Mouse (Mus musculus): Measurements from ENCODE around the gene Aldh3b1. TPM values are rescaled to one million over a fixed set of nuclear protein-coding genes. Genes with fewer than 3 reads are reported as not detected.
"Not testable (repeated sequence)": the region's sequence is repeated elsewhere in the genome, so short reads cannot be mapped to it uniquely, and the experiment has no call there.

Gene Aldh3b1
- 16.1 and 17.4 TPM in 2 replicates for polyA plus RNA-seq (2015; fragmentation: Nextera tagmentation; extraction: Ambion mirVana)

DNA sequence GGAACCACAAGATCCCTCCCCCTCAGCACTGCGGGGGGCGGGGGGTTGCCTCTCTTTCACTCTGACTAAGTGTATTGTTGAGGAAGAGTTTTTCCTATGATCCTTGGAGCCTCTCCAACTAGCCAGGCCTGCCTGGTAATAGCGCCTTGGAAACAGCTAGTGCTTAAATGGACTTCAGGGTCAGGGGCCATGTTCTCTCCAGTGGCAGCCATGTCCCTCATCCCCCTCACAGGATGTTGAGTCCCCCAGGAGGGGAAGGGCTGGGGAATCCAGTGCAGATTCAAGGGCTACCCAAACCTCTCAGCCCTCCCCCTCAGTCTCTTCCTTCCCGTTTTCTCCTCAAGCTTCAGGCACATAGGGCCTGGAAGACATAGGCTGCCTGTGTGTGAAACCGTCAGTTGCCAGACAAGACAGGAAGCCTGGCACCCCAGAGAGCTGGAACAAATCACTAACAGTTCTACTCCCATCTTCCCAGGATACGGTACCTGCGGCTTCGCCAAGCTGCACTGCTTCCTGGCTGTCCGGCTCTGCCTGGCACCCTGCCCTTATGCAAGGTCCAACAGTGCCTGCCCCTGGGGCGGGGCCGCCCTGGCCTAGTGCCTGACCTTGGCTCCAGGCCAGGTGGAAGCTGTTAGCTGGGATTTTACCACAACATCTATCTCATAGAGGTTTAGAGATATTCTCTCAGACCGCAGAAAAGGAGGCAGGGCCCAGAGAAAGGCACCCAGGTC, at the start of gene Aldh3b1:
Aldh3b1 (minus strand) TSS at position 598 of the 731 bp plus-strand sequence.
- H3K4me2 ChIP-seq (replicated peaks; ENCODE audit: low read depth) = peak within 1 kb of the TSS; percentile 51
- no peaks in the 10 kb centered on the region; the same call in 1 of the 2 replicates for H3K36me3 ChIP-seq (ENCODE audit: control insufficient read depth, insufficient read depth)
- 30% methylated on average over 12 of the region's 12 CpGs for WGBS
- H3K27me3 ChIP-seq (replicated peaks; ENCODE audit: control insufficient read depth, insufficient read depth, low read length) = no peaks in the 10 kb centered on the region
- ATAC-seq = peak; percentile 65
- H3K27ac ChIP-seq (ENCODE audit: low read depth, low read length) = peak within 1 kb of the TSS; percentile 55
- no peaks in the 10 kb centered on the region for H3K9me3 ChIP-seq (ENCODE audit: control insufficient read depth)
- H3K4me1 ChIP-seq (replicated peaks; ENCODE audit: control insufficient read depth, insufficient read depth, low read length) = peaks cover 15% of the 10 kb centered on the region; the same call in 1 of the 2 replicates
- TF ChIP-seq CTCF (IDR thresholded peaks at IDR 0.05; ENCODE audit: low read depth) = no peak
- H3K4me3 ChIP-seq (ENCODE audit: low read depth, low read length) = no peak within 1 kb of the TSS
- H3K9ac ChIP-seq (ENCODE audit: low read depth, low read length) = no peak within 1 kb of the TSS

DNA sequence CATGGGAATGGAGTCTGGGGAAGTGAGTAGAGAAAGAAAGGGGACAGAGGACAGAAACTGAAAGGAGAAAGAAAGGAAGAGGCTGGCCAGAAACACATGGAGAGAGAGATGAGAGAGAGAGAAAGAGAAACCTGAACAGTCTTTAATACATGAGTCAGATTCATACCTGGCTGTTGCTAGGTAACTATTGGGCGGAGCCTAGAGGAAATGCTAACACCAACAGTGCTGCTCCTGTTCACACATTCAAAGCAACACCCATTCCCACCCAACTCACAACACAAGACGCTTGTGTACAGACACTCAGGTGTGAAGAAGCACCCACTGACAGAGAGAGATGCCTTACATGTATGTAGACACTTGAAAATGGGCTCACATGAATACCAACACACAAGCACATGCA, 46.3 kb upstream of the Aldh3b1 start:
- 54% methylated on average over 2 of the region's 2 CpGs for WGBS
- ATAC-seq = no peak
- Histone ChIP-seq H3K9ac (ENCODE audit: low read depth, low read length) (no peak overlapping the region), H3K4me3 (ENCODE audit: low read depth, low read length) (no peak overlapping the region), H3K4me1 (replicated peaks; ENCODE audit: control insufficient read depth, insufficient read depth, low read length) (no peaks in the 10 kb centered on the region; the same call in 1 of the 2 replicates), H3K27me3 (replicated peaks; ENCODE audit: control insufficient read depth, insufficient read depth, low read length) (no peaks in the 10 kb centered on the region), H3K4me2 (replicated peaks; ENCODE audit: low read depth) (no peak overlapping the region), H3K9me3 (ENCODE audit: control insufficient read depth) (no peaks in the 10 kb centered on the region), H3K27ac (ENCODE audit: low read depth, low read length) (no peak overlapping the region), H3K36me3 (ENCODE audit: control insufficient read depth, insufficient read depth) (no peaks in the 10 kb centered on the region)
- TF ChIP-seq CTCF (IDR thresholded peaks at IDR 0.05; ENCODE audit: low read depth) = no peak

DNA sequence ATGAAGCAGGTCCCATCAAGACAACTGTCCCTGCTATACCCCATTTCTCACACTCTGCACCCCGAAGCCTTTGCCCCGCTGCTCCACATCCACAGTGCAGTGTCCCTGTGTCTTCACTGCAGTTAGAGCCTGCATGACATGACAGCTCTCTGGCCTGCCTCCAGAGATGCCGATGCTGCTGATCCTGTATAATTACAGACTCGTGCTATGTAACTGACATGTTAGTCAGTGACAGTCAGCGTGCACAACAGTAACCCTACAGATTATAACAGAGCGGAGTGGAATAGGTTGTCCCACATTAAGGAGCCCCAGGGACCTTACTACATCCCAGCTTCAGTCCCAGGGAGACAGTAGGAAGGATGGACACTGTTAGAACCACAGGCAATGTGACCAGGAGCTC, 45.0 kb upstream of the Aldh3b1 start:
- H3K9ac ChIP-seq (ENCODE audit: low read depth, low read length); ATAC-seq; H3K27ac ChIP-seq (ENCODE audit: low read depth, low read length); H3K4me3 ChIP-seq (ENCODE audit: low read depth, low read length); H3K4me1 ChIP-seq (replicated peaks; ENCODE audit: control insufficient read depth, insufficient read depth, low read length); H3K9me3 ChIP-seq (ENCODE audit: control insufficient read depth); H3K4me2 ChIP-seq (replicated peaks; ENCODE audit: low read depth); H3K27me3 ChIP-seq (replicated peaks; ENCODE audit: control insufficient read depth, insufficient read depth, low read length); H3K36me3 ChIP-seq (ENCODE audit: control insufficient read depth, insufficient read depth): not testable (repeated sequence)
- 84% methylated on average over 6 of the region's 6 CpGs for WGBS

DNA sequence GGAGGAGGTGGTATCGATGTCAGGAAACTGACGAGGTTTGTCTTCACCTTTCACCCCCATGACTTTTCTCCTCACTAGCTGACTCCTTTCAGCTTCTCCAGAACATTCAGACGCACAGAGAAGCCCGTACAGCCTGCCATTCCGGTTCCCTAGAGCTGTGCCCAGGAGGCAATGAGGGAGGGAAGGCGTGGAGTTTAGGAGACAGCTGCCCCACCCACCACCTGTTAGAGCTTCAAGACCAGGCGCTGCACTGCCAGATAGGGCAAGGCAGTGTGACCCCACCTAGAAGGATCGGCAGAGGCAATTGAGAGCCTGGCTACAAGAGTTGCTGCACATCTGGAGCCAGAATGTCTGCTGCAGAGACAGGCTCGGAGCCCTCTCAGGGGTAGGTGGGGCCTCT, 42.6 kb upstream of the Aldh3b1 start, which contains the start of gene Aldh3b2:
Aldh3b2 (plus strand) TSS at position 100 of the 400 bp plus-strand sequence.
- Histone ChIP-seq H3K27me3 (replicated peaks; ENCODE audit: control insufficient read depth, insufficient read depth, low read length) (no peaks in the 10 kb centered on the region), H3K9me3 (ENCODE audit: control insufficient read depth) (no peaks in the 10 kb centered on the region), H3K27ac (ENCODE audit: low read depth, low read length) (no peak within 1 kb of the TSS), H3K36me3 (ENCODE audit: control insufficient read depth, insufficient read depth) (no peaks in the 10 kb centered on the region), H3K4me2 (replicated peaks; ENCODE audit: low read depth) (no peak within 1 kb of the TSS), H3K9ac (ENCODE audit: low read depth, low read length) (peak within 1 kb of the TSS; percentile 31; the same call in 1 of the 2 replicates), H3K4me3 (ENCODE audit: low read depth, low read length) (no peak within 1 kb of the TSS), H3K4me1 (replicated peaks; ENCODE audit: control insufficient read depth, insufficient read depth, low read length) (no peaks in the 10 kb centered on the region; the same call in 1 of the 2 replicates)
- TF ChIP-seq CTCF (IDR thresholded peaks at IDR 0.05; ENCODE audit: low read depth) = no peak
- ATAC-seq = peak; percentile 78
- WGBS = 17% methylated on average over 9 of the region's 9 CpGs

DNA sequence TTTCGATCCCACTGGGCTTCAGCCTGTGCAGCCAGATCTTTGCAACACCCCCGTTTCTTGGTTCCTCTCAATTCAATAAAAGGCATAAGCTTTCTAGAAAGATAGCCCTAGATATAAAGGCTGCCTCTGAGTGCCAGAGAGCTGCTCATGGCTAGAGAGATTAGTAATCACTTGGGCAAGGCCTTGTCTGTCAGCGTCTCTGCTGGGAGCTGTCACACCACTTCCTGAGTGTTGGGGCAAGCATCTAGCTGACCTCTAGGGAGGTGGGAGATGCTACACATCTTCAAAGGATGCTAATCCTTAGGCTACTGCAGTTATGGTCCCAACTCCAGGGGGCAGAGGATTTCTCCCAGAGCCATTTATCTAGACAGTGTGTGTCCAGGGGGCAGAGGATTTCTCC, 37.6 kb upstream of the Aldh3b1 start:
- H3K4me3 ChIP-seq (ENCODE audit: low read depth, low read length) = no peak overlapping the region
- ATAC-seq = no peak
- TF ChIP-seq CTCF (IDR thresholded peaks at IDR 0.05; ENCODE audit: low read depth) = no peak

DNA sequence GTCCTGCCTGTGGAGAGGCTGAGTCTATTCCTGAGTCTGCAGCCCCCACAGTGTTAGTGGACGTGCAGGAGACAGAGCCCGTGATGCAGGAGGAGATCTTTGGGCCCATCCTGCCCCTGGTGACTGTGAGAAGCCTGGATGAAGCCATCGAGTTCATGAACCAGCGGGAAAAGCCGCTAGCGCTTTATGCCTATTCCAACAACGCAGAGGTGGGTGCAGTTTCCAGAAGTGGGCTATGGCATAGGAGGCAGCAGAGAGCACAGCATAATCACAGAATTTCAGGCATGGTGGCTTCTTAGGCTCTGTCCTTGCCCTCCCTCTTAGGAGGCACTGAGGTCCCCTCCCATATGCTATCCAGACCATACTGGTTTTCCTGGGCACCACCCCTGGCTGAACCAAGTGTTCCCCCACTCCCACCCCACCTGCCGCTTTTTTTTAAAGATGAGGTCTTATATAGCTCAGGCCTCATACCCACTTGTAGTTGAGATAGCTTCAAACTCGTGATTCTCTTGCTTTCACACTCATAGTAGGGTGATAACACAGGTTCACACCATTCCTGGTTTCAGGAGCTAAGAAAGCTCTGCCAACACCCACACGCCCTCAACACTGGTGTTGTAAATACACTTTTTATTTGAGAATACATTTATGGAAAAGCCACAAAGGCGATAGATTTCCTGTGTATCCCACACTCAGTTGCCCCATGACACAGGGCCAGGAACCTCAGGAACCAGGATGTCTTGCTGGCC, 36.9 kb upstream of the Aldh3b1 start:
- no peak overlapping the region for H3K27ac ChIP-seq (ENCODE audit: low read depth, low read length)
- TF ChIP-seq CTCF (IDR thresholded peaks at IDR 0.05; ENCODE audit: low read depth) = peak; percentile 46
- no peak overlapping the region for H3K9ac ChIP-seq (ENCODE audit: low read depth, low read length)
- 80% methylated on average over 11 of the region's 11 CpGs for WGBS
- no peak overlapping the region for H3K4me3 ChIP-seq (ENCODE audit: low read depth, low read length)
- H3K27me3 ChIP-seq (replicated peaks; ENCODE audit: control insufficient read depth, insufficient read depth, low read length) = no peaks in the 10 kb centered on the region
- no peaks in the 10 kb centered on the region for H3K4me1 ChIP-seq (replicated peaks; ENCODE audit: control insufficient read depth, insufficient read depth, low read length)
- no peaks in the 10 kb centered on the region for H3K9me3 ChIP-seq (ENCODE audit: control insufficient read depth)
- H3K4me2 ChIP-seq (replicated peaks; ENCODE audit: low read depth) = no peak overlapping the region
- no peak for ATAC-seq
- H3K36me3 ChIP-seq (ENCODE audit: control insufficient read depth, insufficient read depth) = no peaks in the 10 kb centered on the region

More for the DNA sequence above, 37.6 kb upstream of the Aldh3b1 start:
- Histone ChIP-seq H3K27ac (ENCODE audit: low read depth, low read length) (no peak overlapping the region), H3K9ac (ENCODE audit: low read depth, low read length) (no peak overlapping the region), H3K4me1 (replicated peaks; ENCODE audit: control insufficient read depth, insufficient read depth, low read length) (no peaks in the 10 kb centered on the region; the same call in 1 of the 2 replicates), H3K4me2 (replicated peaks; ENCODE audit: low read depth) (no peak overlapping the region), H3K36me3 (ENCODE audit: control insufficient read depth, insufficient read depth) (no peaks in the 10 kb centered on the region), H3K27me3 (replicated peaks; ENCODE audit: control insufficient read depth, insufficient read depth, low read length) (no peaks in the 10 kb centered on the region), H3K9me3 (ENCODE audit: control insufficient read depth) (no peaks in the 10 kb centered on the region)
- WGBS = 65% methylated on average over 3 of the region's 3 CpGs
